Comparison of ENCODE assay signal across 8 mouse cellular contexts in the genomic region with DNA sequence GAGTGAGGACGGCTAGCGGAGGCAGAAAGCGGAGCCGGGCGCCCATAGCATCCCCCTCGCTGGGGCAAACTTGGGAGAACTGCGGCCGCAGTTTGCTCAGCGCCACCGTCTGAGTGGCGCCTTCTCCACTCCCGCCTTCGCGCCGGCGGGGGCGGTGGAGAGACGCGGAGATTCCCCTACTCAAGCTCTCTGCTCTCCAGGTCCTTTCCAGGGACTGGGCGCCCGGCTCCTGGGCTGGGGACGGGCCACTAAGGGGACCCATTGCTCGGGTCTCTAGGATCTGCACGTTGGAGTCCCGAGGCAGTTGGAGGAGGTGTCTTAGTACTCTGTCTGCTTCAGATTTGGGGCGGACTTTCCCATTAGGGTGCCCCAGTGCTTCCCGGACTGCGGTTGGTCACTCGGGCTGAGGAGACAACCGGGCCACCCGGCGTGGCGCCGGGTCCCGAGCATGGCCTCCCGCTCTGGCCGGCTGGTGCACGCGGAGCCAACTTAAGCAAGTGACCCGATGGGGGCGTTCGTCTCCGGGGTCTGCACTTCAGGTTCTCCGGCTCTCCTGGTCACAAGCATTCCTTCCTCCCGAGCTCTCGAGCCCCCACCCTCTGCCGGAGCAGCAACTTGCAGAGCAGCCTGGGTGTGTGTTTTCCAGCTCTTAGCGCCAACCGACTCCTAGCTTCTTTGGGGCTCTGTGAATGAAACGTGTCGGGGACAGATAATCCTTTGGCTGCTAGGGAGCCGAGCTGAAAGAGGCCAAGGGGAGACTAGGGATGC. TPM values are rescaled to one million over a fixed set of nuclear protein-coding genes. Genes with fewer than 3 reads are reported as not detected.
DNase-seq lines count a peak whose midpoint lies in the region; ATAC-seq lines count a peak whose summit lies in the region.

No protein-coding gene starts in this region.

- intact Hi-C loops in left cerebral cortex, postnatal 25 days (cut with DNase I) = loop anchor here (5.0 to 10.0 kb wide), 5 partner anchors 51 to 1094 kb away; no protein-coding TSS in a partner anchor

- peak overlapping the region; percentile 77 for H3K4me2 ChIP-seq in intestine, embryonic 14.5 days (ENCODE audit: low read length)

- WGBS in intestine, embryonic 14.5 days = under 1% methylated on average over 52 of the region's 52 CpGs

- H3K4me1 ChIP-seq in intestine, embryonic 14.5 days (replicated peaks; ENCODE audit: control insufficient read depth, insufficient read depth, low read length) = peaks cover 7% of the 10 kb centered on the region; the same call in 1 of the 2 replicates

- DNase-seq in adrenal gland, adult 8-10 months = peak; percentile 25
- peak; percentile 88 for DNase-seq in embryo, embryonic 10.5 days (ENCODE audit: low spot score)
- peak; percentile 49 for DNase-seq in gastrocnemius, postnatal 25 days
- peak; percentile 94 for DNase-seq in intestine, embryonic 14.5 days (ENCODE audit: low spot score)
- DNase-seq in left cerebral cortex, postnatal 25 days (ENCODE audit: low spot score in 2 of 2) = peak; percentile 68 to 76
- peak; percentile 49 to 64 for DNase-seq in right cerebral cortex, postnatal 36 days (ENCODE audit: low spot score in 2 of 2)
- no peak for DNase-seq in natural killer cell, adult 2 months (ENCODE audit: low spot score in 2 of 2)

- peak overlapping the region; percentile 90 for H3K27ac ChIP-seq in intestine, embryonic 14.5 days (ENCODE audit: low read depth)

- no peaks in the 10 kb centered on the region for H3K27me3 ChIP-seq in intestine, embryonic 14.5 days (replicated peaks; ENCODE audit: control insufficient read depth, insufficient read depth, low read length)

- no peaks in the 10 kb centered on the region for H3K36me3 ChIP-seq in intestine, embryonic 14.5 days (ENCODE audit: control insufficient read depth, insufficient read depth, low read length)

- peak overlapping the region; percentile 78 for H3K9ac ChIP-seq in intestine, embryonic 14.5 days (ENCODE audit: low read length)

- peak overlapping the region; percentile 75 for H3K4me3 ChIP-seq in intestine, embryonic 14.5 days (ENCODE audit: low read depth, low read length)

- peak; percentile 85 for ATAC-seq in intestine, embryonic 14.5 days (replicated peaks; ENCODE audit: low FRiP score, low TSS enrichment, low read depth)
- peak; percentile 40 for ATAC-seq in megakaryocyte progenitor cell, adult 5-6 weeks (replicated peaks; ENCODE audit: poor library complexity)

- no peaks in the 10 kb centered on the region for H3K9me3 ChIP-seq in intestine, embryonic 14.5 days (ENCODE audit: control insufficient read depth, low read length)

RNA-seq across cellular contexts. Expression of a gene that starts 1.5 kb away (rescaled TPM):
- total RNA-seq in adrenal gland, adult 8-10 months (2022) = 10 to 100 TPM; 12.2 to 13.8 (median 13.0) TPM
- 1 to 10 TPM; 3.1 to 3.5 TPM for total RNA-seq in gastrocnemius, postnatal 25 days (2021)
- 57.9 and 66.1 TPM in 2 replicates for polyA plus RNA-seq in intestine, embryonic 14.5 days (2014; fragmentation: Nextera tagmentation; extraction: Ambion mirVana)
- total RNA-seq in left cerebral cortex, postnatal 25 days (2021) = 10 to 100 TPM; 15.6 to 18.9 TPM
- not detected in 2 replicates for total RNA-seq in megakaryocyte progenitor cell, adult 5-6 weeks (2015)
- not detected in 2 replicates for total RNA-seq in megakaryocyte progenitor cell, adult 5-6 weeks (2017)

Comparison
In these comparisons a context has a peak if more than half of its experiments do, and no peak if none do; other contexts are left out.
1. DNase-seq: peak in adrenal gland, adult 8-10 months (single experiment), embryo, embryonic 10.5 days (single experiment), gastrocnemius, postnatal 25 days (single experiment), intestine, embryonic 14.5 days (single experiment), left cerebral cortex, postnatal 25 days (2 of 2) and right cerebral cortex, postnatal 36 days (2 of 2); none in natural killer cell, adult 2 months (0 of 2).
2. RNA of a gene that starts 1.5 kb away (total RNA-seq): 15.6 to 18.9 TPM in left cerebral cortex, postnatal 25 days, 12.2 to 13.8 TPM in adrenal gland, adult 8-10 months and 3.1 to 3.5 TPM in gastrocnemius, postnatal 25 days; not detected in megakaryocyte progenitor cell, adult 5-6 weeks; every median in the first group is over 4 times any median in the second.